28 mouse cellular contexts compared by ENCODE assay signal in genomic region chr11:116630171-116630965, GRCm38 (mm10). TPM values are rescaled to one million over a fixed set of nuclear protein-coding genes. Genes with fewer than 3 reads are reported as not detected.
DNase-seq lines count a peak whose midpoint lies in the region; ATAC-seq lines count a peak whose summit lies in the region.
"Had no signal": no experiment of that assay in that cellular context is flagged by ENCODE, and none has a peak within 500 bp of the region (broad histone marks: within the 10 kb centered on the region; RNA-seq: fewer than 3 reads in every experiment).

No protein-coding gene starts in this region.

- no peak for DNase-seq in heart, embryonic 10.5 days (ENCODE audit: low spot score)
- DNase-seq in heart, postnatal 25 days (ENCODE audit: low spot score) = no peak
- no peak for DNase-seq in kidney, postnatal 25 days
- no peak for DNase-seq in frontal cortex, postnatal 10 days (ENCODE audit: low spot score in 2 of 2)
- DNase-seq in adrenal gland, adult 8-10 months = no peak
- DNase-seq: cerebellum, adult 8-10 months; layer of hippocampus, postnatal 36 days; lung, adult 18-20 months; right cerebral cortex, postnatal 14 days; spleen, adult 18-20 months; thymus, postnatal 4 days had no signal

- H3K27ac ChIP-seq in heart, embryonic 10.5 days = peak overlapping the region; percentile 79
- no peak overlapping the region for H3K27ac ChIP-seq in kidney, embryonic 16.5 days (ENCODE audit: low read length)
- H3K27ac ChIP-seq in brown adipose tissue, adult 24 weeks (replicated peaks; ENCODE audit: low read depth, low read length) = peak overlapping the region; percentile 26; the same call in 1 of the 2 replicates
- H3K27ac ChIP-seq in heart, embryonic 14.5 days (replicated peaks in 1 of 2; ENCODE audit: control insufficient read depth in 1 of 2, insufficient read depth in 1 of 2, low read depth in 2 of 2, low read length in 2 of 2) = peak overlapping the region; percentile 61 to 62
- H3K27ac ChIP-seq: embryonic facial prominence, embryonic 15.5 days; kidney, embryonic 15.5 days; layer of hippocampus, adult 2 months had no signal

- H3K9ac ChIP-seq in kidney, embryonic 16.5 days (replicated peaks; ENCODE audit: low read length) = no peak overlapping the region
- no peak overlapping the region for H3K9ac ChIP-seq in heart, embryonic 14.5 days (ENCODE audit: low read length)
- H3K9ac ChIP-seq: embryonic facial prominence, embryonic 15.5 days; kidney, embryonic 15.5 days had no signal

- H3K27me3 ChIP-seq in heart, embryonic 10.5 days (ENCODE audit: insufficient read depth, poor library complexity, severe bottlenecking) = no peaks in the 10 kb centered on the region
- H3K27me3 ChIP-seq in kidney, embryonic 16.5 days (ENCODE audit: insufficient read depth, low read length) = no peaks in the 10 kb centered on the region
- no peaks in the 10 kb centered on the region for H3K27me3 ChIP-seq in heart, embryonic 14.5 days (ENCODE audit: control insufficient read depth, insufficient read depth, low read length)
- H3K27me3 ChIP-seq: embryonic facial prominence, embryonic 15.5 days; kidney, embryonic 15.5 days had no signal

- WGBS in heart, embryonic 10.5 days = 37% methylated on average over 12 of the region's 12 CpGs
- 34% methylated on average over 12 of the region's 12 CpGs for WGBS in kidney, embryonic 16.5 days
- WGBS in heart, embryonic 14.5 days = 30% methylated on average over 12 of the region's 12 CpGs

- intact Hi-C loops in heart, postnatal 25 days (cut with DNase I) = no loop called here

- H3K4me3 ChIP-seq in heart, embryonic 10.5 days = no peak overlapping the region
- no peak overlapping the region for H3K4me3 ChIP-seq in kidney, embryonic 16.5 days (ENCODE audit: low read length)
- H3K4me3 ChIP-seq in brown adipose tissue, adult 24 weeks (ENCODE audit: insufficient read depth, low read depth, low read length) = no peak overlapping the region
- no peak overlapping the region for H3K4me3 ChIP-seq in heart, embryonic 14.5 days (ENCODE audit: control insufficient read depth in 1 of 2, insufficient read depth in 1 of 2, low read depth in 1 of 2, low read length in 2 of 2)
- H3K4me3 ChIP-seq: embryonic facial prominence, embryonic 15.5 days; kidney, embryonic 15.5 days; layer of hippocampus, adult 2 months had no signal

- H3K4me1 ChIP-seq in heart, embryonic 10.5 days = peaks cover 45% of the 10 kb centered on the region
- H3K4me1 ChIP-seq in kidney, embryonic 16.5 days (ENCODE audit: insufficient read depth, low read length) = 0 out of 2 replicates have a peak, but pooled peaks cover 5% of the 10 kb centered on the region
- no peaks in the 10 kb centered on the region for H3K4me1 ChIP-seq in brown adipose tissue, adult 24 weeks (ENCODE audit: control insufficient read depth, insufficient read depth, insufficient read length, low read length)
- peaks cover 19 to 28% of the 10 kb centered on the region in 2 experiments for H3K4me1 ChIP-seq in heart, embryonic 14.5 days (ENCODE audit: control insufficient read depth in 2 of 2, insufficient read depth in 2 of 2, low read length in 2 of 2)

- H3K9me3 ChIP-seq in heart, embryonic 10.5 days = no peaks in the 10 kb centered on the region
- no peaks in the 10 kb centered on the region for H3K9me3 ChIP-seq in kidney, embryonic 16.5 days (ENCODE audit: low read length)
- no peaks in the 10 kb centered on the region for H3K9me3 ChIP-seq in heart, embryonic 14.5 days (ENCODE audit: control insufficient read depth, low read length)
- H3K9me3 ChIP-seq: embryonic facial prominence, embryonic 15.5 days; kidney, embryonic 15.5 days had no signal

- 0 out of 2 replicates have a peak, but pooled peaks have one; percentile 14 for ATAC-seq in kidney, embryonic 16.5 days (ENCODE audit: low FRiP score, low TSS enrichment)
- no peak for ATAC-seq in heart, embryonic 14.5 days (ENCODE audit: insufficient number of reproducible peaks, insufficient read depth, low FRiP score, low read depth)
- ATAC-seq: inflammation-experienced regulatory T-cells, adult 6 months had no signal

- no peaks in the 10 kb centered on the region for H3K36me3 ChIP-seq in heart, embryonic 10.5 days
- no peaks in the 10 kb centered on the region for H3K36me3 ChIP-seq in kidney, embryonic 16.5 days (ENCODE audit: insufficient read depth, low read length)
- H3K36me3 ChIP-seq in heart, embryonic 14.5 days (ENCODE audit: control insufficient read depth, insufficient read depth, low read length) = no peaks in the 10 kb centered on the region
- H3K36me3 ChIP-seq: embryonic facial prominence, embryonic 15.5 days; kidney, embryonic 15.5 days had no signal

- no peak overlapping the region for H3K4me2 ChIP-seq in kidney, embryonic 16.5 days (replicated peaks; ENCODE audit: low read depth, low read length)
- peak overlapping the region; percentile 16; the same call in 1 of the 2 replicates for H3K4me2 ChIP-seq in heart, embryonic 14.5 days (ENCODE audit: low read length)
- H3K4me2 ChIP-seq: embryonic facial prominence, embryonic 15.5 days; kidney, embryonic 15.5 days had no signal

RNA-seq across cellular contexts. Expression of gene Rhbdf2, which starts 3.5 kb away (rescaled TPM):
- polyA plus RNA-seq in heart, embryonic 10.5 days (2016; fragmentation: Nextera tagmentation; extraction: Ambion mirVana) = 6.7 and 8.7 TPM in 2 replicates
- total RNA-seq in heart, postnatal 25 days (2021) = 10 to 100 TPM; 10.6 to 12.8 TPM
- polyA plus RNA-seq in kidney, embryonic 16.5 days (2015; fragmentation: Nextera tagmentation; extraction: Ambion mirVana) = 11.4 and 12.8 TPM in 2 replicates
- 4.4 and 8.2 TPM in 2 replicates for polyA plus RNA-seq in brown adipose tissue, adult 24 weeks (2012; ENCODE audit: insufficient read depth, insufficient read length, missing spikeins)
- polyA plus RNA-seq in heart, embryonic 14.5 days (2014; fragmentation: Nextera tagmentation; extraction: Ambion mirVana) = 6.4 and 6.6 TPM in 2 replicates
- 10 to 100 TPM; 13.3 to 20.5 (median 15.0) TPM for total RNA-seq in adrenal gland, adult 8-10 months (2022)

RNA-seq across cellular contexts. Expression of gene Prcd, which starts 23.0 kb away (rescaled TPM):
- polyA plus RNA-seq in heart, embryonic 10.5 days (2016; fragmentation: Nextera tagmentation; extraction: Ambion mirVana) = 0.60 and 0.78 TPM in 2 replicates
- 1 to 10 TPM; 1.0 to 1.6 TPM for total RNA-seq in heart, postnatal 25 days (2021)
- polyA plus RNA-seq in kidney, embryonic 16.5 days (2015; fragmentation: Nextera tagmentation; extraction: Ambion mirVana) = 1.3 and 1.5 TPM in 2 replicates
- polyA plus RNA-seq in brown adipose tissue, adult 24 weeks (2012; ENCODE audit: insufficient read depth, insufficient read length, missing spikeins) = 1.5 TPM in 1 of 2 replicates, not detected in the other
- polyA plus RNA-seq in heart, embryonic 14.5 days (2014; fragmentation: Nextera tagmentation; extraction: Ambion mirVana) = 1.3 and 1.9 TPM in 2 replicates
- total RNA-seq in adrenal gland, adult 8-10 months (2022) = 10 to 100 TPM; 16.6 to 27.2 (median 22.8) TPM
- total RNA-seq: common myeloid progenitor, adult 5-6 weeks; liver, adult 2 months; midbrain, postnatal 0 days; neutrophil, adult 5-6 weeks had no signal
- polyA plus RNA-seq: inflammation-experienced regulatory T-cells, adult 6 months; liver, adult 2 months had no signal

RNA-seq across cellular contexts. Expression of gene Cygb, which starts 23.7 kb away (rescaled TPM):
- polyA plus RNA-seq in heart, embryonic 10.5 days (2016; fragmentation: Nextera tagmentation; extraction: Ambion mirVana) = 1.0 and 2.8 TPM in 2 replicates
- total RNA-seq in heart, postnatal 25 days (2021) = 10 to 100 TPM; 34.8 to 49.8 TPM
- polyA plus RNA-seq in kidney, embryonic 16.5 days (2015; fragmentation: Nextera tagmentation; extraction: Ambion mirVana) = 17.0 and 17.5 TPM in 2 replicates
- 13.4 and 18.7 TPM in 2 replicates for polyA plus RNA-seq in brown adipose tissue, adult 24 weeks (2012; ENCODE audit: insufficient read depth, insufficient read length, missing spikeins)
- 5.8 and 6.7 TPM in 2 replicates for polyA plus RNA-seq in heart, embryonic 14.5 days (2014; fragmentation: Nextera tagmentation; extraction: Ambion mirVana)
- 10 to 100 TPM; 33.4 to 64.8 (median 48.2) TPM for total RNA-seq in adrenal gland, adult 8-10 months (2022)
- total RNA-seq: common myeloid progenitor, adult 5-6 weeks; megakaryocyte-erythroid progenitor cell, adult 5-6 weeks had no signal

RNA-seq across cellular contexts. Expression of gene Aanat, which starts 44.1 kb away (rescaled TPM):
- not detected in 2 replicates for polyA plus RNA-seq in heart, embryonic 10.5 days (2016; fragmentation: Nextera tagmentation; extraction: Ambion mirVana)
- not detected for total RNA-seq in heart, postnatal 25 days (2021)
- polyA plus RNA-seq in kidney, embryonic 16.5 days (2015; fragmentation: Nextera tagmentation; extraction: Ambion mirVana) = not detected in 2 replicates
- not detected in 2 replicates for polyA plus RNA-seq in brown adipose tissue, adult 24 weeks (2012; ENCODE audit: insufficient read depth, insufficient read length, missing spikeins)
- polyA plus RNA-seq in heart, embryonic 14.5 days (2014; fragmentation: Nextera tagmentation; extraction: Ambion mirVana) = 0.28 TPM in 1 of 2 replicates, not detected in the other
- not detected for total RNA-seq in adrenal gland, adult 8-10 months (2022)
- total RNA-seq: adrenal gland, adult 18-20 months; common myeloid progenitor, adult 5-6 weeks; gastrocnemius, adult 8-10 months; heart, adult 18-20 months; liver, adult 2 months; megakaryocyte-erythroid progenitor cell, adult 5-6 weeks; neutrophil, adult 5-6 weeks had no signal
- polyA plus RNA-seq: C2C12; embryonic facial prominence, embryonic 15.5 days; inflammation-experienced regulatory T-cells, adult 6 months; kidney, embryonic 15.5 days; liver, adult 2 months; stomach, embryonic 14.5 days had no signal

RNA-seq across cellular contexts. Expression of gene Ube2o, which starts 49.1 kb away (rescaled TPM):
- 8.5 and 10.3 TPM in 2 replicates for polyA plus RNA-seq in heart, embryonic 10.5 days (2016; fragmentation: Nextera tagmentation; extraction: Ambion mirVana)
- total RNA-seq in heart, postnatal 25 days (2021) = 10 to 100 TPM; 31.4 to 37.1 TPM
- 5.8 and 6.4 TPM in 2 replicates for polyA plus RNA-seq in kidney, embryonic 16.5 days (2015; fragmentation: Nextera tagmentation; extraction: Ambion mirVana)
- polyA plus RNA-seq in brown adipose tissue, adult 24 weeks (2012; ENCODE audit: insufficient read depth, insufficient read length, missing spikeins) = 7.1 and 7.8 TPM in 2 replicates
- polyA plus RNA-seq in heart, embryonic 14.5 days (2014; fragmentation: Nextera tagmentation; extraction: Ambion mirVana) = 14.4 and 17.1 TPM in 2 replicates
- total RNA-seq in adrenal gland, adult 8-10 months (2022) = 10 to 100 TPM; 26.5 to 38.4 (median 33.9) TPM
